Mouse (Mus musculus) erythroblast, embryonic 14.5 days (primary cell): ENCODE results near the gene Samd4.

Experiments used
- GATA1 ChIP-seq: IDR thresholded peaks from 2 replicates; pipeline ENCODE4 v1.6.1; 2012; ENCODE audit warnings: low read length, inconsistent platforms, mixed read lengths
- TAL1 ChIP-seq: IDR thresholded peaks from 3 replicates; pipeline ENCODE4 v1.6.1; 2012; ENCODE audit warnings: low read length, inconsistent platforms, mixed read lengths

DNA sequence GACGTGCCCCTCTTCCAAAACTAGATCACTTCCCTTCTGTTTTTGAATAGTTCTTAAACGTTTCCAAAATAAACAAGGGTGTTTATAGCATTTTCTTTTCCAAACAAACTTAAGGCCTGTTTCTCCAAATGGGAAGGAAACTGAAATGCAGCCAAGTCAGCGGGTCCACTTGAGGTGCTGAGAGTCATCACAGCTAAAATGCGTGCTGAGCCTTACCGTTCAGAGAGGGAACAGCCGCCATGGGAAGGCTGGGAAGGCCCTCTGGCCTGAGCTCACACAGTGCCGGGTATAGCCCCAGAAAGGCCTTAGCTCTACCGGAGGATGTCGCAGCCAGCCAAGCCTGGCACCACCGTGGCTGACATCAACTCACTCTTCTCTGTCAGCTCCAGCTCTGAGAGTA is 41.3 kb downstream of the Samd4 start:
- TF ChIP-seq GATA1 (no peak), TAL1 (no peak)
